Mouse (Mus musculus) right cerebral cortex, adult 18-20 months (tissue): ENCODE data around the gene Frmpd4.

Experiments used
- DNase-seq: peaks from one replicate; pipeline ENCODE4 v3.0.0; 2022; ENCODE audit warnings: mixed read lengths

Frmpd4 gene

DNA sequence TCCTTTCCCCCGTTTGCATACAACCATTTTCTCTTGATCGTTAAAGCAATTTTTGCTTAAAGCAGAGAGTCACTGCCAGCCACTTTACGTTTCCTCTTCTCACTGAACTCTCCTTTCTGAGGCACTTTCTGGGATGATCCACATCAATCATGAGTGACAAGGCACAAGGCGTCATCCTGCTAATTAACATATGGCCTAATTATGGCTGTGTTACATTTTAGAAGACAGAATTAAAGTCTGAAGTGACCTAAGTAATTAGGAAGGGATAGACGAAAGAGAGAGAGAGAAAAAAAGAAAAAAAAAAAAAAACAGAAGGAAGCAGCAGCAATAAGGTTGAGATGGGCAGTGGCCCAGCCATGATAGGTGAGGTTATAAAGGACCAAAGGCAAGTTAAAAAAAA lies at the start of gene Frmpd4:
Gene Frmpd4 (minus strand): TSS at position 101 of the 400 bp plus-strand sequence.
- no peak for DNase-seq

DNA sequence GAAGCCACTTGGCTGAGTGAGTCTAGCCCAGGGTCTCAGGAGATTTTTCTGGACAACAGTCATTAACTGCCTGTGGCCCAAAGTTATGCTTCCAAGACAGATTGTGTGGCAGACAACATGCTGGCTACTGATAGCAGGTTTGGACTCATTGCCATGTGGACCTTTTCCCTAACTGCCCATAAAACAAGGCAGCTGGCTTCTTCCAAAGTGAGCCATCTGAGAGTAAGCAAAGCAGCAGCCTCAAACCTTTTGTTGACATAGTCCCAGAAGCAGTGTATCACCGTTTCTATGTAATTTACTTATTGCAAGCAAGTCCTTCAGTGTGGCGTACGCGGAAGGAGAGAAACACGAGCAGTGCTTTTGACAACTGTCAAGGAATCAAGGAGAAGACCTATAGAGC lies 18.2 kb upstream of the Frmpd4 start:
- DNase-seq = no peak

DNA sequence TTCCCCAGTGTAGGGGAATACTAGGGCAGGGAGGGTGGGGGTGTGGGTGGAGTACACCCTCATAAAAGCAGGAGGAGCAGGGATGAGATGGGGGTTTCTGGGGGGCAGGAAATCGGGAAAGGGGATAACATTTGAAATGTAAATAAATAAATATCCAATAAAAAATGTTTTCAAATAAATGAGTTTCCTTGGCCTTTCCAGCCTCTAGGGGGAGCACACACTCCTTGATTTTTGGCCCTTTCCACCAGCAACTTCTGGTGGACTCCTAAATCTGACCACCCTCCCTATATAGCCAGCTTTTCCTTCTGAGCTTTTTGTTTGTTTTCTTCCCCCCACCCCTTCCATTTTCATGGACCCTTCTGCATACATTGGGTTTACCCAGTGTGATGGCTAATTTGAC lies 7.3 kb upstream of the Frmpd4 start:
- DNase-seq = no peak

DNA sequence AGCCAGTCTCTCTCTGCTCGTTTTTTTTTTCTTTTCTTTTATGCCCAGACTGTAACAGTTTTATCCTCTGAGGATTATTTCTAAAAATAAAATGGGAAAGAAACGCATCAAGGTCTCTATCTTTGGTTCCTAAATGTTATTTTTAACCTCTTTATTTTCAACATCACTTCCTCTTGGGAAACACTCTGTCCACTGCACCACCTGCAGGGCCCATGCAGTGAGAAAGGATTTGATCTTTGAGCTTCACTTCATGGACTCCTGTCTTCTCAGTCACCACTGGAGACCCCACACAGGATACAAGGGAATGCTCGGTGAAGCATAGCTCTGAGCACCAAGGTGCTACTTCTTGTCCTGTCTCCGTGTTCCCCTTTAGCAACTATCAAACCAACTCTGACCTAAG lies 5.2 kb downstream of the Frmpd4 start:
- no peak for DNase-seq

DNA sequence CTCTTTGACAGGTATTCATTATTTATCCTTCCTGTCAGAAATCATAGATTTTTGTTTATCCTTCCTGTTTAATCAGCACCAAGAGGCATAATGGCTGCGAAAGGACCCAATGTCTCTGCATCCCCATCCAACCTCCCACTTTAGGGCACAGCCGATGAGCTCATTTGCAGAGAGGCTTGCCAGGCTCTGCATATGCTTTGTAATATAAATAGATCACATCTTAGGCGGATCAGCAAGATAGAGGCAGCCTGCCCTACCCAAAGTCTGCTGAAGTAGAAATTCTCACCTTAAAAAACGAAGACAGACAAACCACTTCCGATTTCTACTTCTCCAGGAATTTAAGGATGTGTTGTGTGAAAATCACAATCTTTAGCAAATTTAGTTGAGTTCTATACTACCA lies 7.8 kb downstream of the Frmpd4 start:
- peak; percentile 48 for DNase-seq

DNA sequence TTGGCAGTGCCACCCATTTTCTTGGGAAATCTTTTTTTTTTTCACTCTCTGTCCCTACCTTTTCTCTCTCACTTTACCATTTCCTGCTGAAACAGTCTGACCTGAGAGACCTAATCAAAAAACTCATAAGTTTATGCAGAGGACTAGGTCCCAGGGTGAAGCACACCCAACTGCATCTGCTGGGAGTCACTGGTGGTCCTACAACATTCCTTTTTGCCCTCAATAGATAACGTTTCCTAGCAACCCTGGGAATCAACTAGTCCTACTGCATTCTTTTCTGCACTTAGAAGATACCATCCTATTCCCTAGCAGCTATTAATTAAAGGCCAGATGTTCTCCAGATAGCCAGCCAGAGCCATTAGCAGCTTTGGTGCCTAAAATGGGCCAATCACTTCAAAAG lies 71.8 kb downstream of the Frmpd4 start:
- DNase-seq = no peak

DNA sequence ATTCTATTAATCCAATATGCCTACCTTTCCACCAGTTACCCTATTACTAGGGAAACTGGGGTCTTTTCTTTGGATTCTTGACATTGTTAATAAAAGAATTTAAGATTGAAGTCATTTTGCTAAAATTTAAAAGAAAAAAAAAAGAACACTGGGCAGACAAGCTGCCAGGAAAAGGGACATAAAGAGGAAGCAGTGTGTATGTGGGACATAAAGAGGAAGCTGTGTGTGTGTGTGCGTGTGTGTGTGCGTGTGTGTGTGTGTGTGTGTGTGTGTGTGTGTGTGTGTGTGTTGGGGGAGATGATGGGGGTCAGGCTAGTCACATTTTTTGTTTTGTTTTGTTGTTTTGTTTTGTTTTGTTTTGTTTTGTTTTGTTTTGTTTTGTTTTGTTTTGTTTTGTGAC lies 121.8 kb downstream of the Frmpd4 start:
- no peak for DNase-seq

DNA sequence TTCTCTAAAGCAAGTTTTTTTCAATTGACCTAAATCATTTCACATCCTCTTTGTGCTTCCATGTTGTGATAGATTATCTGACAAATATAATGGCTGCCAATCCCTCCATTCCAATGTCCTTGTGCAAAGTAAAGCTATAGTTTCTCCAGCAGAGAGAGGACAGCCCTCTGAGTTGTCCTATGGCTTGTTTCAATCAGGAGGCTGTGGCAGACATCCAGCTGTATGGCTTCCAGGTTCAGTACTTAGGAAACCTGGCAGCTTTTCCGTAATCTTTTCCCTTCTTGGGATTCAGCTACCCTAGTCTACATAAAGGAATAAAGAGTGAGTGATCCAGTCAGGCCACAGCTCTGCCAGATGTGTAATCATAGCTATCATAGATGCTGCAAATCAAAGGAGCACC lies 145.8 kb downstream of the Frmpd4 start:
- no peak for DNase-seq

DNA sequence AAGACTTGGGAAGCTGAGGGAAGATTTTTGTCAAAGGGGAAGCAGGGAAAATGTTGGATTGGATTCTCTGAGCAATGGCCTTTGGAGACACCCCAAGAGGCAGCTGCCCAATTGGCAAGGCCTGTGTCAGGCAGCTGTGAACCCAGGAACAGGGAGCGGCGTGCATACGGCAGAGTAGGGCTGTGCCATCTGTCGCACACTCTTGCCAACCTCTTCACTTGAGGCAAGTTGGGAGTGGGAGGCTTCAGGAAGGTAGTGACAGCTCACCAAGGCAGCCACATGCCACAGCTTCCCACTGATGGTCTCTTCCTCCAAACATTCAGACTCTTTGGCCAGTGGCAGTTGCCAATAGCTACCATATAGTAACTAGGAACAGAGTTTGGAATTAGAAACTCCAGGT lies 147.2 kb downstream of the Frmpd4 start:
- peak; percentile 41 for DNase-seq

DNA sequence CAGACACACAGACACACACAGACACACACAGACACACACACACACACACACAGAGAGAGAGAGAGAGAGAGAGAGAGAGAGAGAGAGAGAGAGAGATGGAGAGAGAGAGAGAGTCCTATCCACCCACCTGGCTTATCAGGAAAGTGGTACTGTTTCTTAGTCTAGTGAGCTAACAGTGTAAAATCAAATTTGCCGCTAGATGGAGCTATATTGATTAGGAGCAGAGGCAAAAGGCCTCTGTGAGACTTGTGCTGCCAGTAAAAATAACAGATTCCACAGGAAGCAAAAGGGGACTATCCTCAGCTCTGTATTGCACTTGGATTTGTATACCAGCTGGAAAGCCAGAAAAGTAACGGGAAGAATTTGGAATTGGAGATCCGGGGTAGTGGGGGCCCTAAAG lies 161.6 kb downstream of the Frmpd4 start:
- peak; percentile 3 for DNase-seq

DNA sequence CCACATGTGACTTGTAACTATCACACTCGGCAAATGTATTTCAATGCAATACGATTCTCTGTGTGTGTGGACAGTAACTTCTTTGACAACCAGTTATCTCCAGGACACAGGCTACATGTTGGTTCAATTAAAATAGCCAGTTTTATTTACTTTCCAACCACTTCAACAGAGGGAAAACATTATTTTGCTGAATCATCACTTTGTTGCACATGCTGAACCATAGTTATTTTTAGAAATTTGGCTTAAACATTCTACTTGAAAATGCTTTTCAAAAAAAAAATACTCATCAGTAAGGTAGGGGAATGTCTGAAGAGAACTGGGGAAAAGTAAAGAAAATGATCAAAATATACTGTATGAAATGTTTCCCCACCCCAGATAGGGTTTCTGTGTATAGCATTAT lies 173.5 kb downstream of the Frmpd4 start:
- DNase-seq = no peak

DNA sequence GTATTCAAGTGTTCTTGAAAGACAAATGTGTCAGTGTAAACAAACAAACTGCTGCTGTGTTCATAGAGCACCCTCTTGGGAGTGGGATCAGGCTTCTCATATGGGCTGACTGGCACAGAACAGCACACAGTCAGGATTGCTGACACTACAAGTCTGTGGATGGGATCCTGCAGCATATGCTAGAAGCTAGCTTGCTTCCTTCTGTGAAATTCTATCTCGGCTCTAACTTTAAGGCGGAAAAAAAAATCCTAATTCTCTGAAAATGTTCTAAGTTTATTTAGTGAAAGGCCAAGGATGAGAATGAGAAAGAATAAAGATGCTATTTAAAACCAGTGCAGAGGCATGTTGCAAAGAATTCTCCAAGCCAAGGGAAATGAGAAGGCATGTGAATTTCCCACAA lies 226.6 kb downstream of the Frmpd4 start:
- DNase-seq = no peak

DNA sequence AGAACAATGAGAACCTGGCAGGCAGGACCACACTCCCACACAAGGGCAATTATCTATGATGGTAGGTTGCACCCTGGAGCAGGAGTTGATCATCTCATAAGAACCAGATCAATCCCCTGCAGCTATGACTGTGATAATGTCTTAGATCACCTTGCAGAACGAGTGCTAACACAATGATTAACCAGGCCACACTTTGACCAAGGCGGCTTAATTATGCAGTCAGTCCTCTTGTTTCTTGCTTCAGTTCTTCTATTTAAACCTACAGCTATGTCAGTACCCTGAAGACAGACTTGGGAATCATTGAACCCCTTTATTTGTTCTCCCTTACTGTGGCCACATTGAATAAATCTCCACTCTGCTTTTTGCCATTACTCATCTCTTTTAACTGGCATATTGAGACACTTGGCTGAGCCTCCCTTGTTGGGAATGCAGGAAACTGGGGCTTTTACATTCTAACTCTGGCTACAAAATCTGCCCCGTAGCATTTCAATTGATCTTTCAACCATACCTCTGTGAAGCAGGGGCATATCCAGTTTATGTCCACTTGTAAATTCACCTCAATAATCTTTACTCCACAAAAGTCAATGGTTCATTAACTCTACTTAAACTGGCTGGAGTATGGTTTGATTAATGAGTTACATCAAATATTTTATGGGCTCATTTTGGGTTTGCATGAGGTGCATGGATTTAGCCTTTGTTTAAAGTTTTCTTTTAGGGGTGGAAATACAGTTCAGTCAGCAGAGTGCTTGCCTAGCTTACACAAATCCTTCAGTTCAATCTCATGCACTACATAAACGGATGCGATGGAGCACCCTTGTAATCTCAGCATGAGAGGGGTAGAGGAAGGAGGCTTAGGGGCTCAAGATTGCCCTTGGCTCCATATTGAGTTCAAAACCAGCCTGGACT lies 227.5 kb downstream of the Frmpd4 start:
- DNase-seq = no peak

DNA sequence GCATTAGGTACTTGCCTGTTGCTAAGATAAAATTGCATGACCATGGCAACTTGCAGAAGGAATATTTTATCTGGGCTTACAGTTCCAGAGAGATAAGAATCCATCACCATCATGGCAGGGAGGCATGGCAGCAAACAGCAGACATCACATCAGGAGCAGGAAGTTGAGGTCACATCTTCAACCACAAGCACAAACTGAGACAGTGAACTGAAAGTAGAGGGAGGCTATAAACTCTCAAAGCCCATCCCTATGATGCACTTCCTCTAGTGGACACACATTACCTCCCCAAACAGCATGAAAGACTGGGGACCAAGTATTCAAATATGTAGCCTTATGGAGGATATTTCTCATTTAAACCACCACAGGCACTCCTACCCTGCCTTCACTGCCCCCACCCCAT lies 238.8 kb downstream of the Frmpd4 start:
- no peak for DNase-seq

DNA sequence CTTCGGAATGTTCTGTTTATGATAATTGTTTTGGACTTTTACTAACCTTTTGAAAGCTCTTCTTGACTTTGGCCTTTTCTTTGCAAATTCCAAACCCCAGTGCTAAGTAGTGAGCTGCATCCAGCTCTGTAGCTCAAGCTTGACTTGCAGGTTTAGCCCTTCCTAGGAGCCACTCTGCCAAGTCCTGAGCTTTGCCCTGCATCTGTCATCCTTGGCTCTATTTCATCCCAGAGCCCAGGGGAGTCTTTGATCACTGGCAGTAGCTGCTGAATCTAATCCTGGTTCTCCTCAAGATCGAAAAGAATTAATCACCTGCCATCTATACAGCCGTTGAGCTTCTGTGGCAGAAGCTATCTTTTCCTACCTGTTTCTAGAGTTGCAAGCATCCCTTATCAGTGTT lies 251.9 kb downstream of the Frmpd4 start:
- DNase-seq = no peak

DNA sequence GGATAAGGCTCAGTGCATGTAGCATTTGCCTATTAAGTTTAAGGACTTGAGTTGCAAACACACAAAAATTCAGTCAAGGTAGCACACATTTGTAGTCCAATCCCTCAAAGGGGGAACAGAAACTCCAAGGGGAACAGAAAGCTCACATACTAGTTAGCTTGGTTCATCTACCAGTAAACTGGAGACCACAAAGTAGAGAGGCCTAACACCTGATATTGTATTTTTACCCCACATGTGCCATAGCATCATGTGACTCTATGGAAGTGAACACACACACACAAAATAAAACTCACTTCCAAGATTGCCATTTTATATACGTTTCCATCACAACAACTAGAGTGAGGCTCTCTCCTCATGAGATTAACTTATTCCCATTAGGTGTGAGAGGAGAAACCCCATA lies 264.9 kb downstream of the Frmpd4 start:
- DNase-seq = no peak

DNA sequence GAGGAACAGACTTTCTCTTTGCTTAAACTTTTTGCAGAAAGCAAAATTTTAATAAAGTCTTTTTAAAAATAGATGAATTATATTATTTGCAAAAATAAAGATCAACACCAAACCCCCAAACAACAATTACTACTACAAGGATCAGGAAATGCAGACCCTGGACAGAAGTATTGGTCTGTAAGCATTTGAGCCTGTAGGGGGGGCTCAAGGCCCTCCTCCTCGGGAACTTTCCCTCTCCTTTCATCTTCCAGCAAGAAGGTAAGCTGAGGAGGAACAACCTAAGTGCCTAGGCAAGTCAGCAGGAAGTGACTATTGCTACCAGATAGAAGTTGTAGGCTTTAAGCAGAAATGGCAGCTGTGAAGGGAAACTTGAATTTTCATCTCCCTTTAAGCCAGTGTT lies 266.9 kb downstream of the Frmpd4 start:
- no peak for DNase-seq

DNA sequence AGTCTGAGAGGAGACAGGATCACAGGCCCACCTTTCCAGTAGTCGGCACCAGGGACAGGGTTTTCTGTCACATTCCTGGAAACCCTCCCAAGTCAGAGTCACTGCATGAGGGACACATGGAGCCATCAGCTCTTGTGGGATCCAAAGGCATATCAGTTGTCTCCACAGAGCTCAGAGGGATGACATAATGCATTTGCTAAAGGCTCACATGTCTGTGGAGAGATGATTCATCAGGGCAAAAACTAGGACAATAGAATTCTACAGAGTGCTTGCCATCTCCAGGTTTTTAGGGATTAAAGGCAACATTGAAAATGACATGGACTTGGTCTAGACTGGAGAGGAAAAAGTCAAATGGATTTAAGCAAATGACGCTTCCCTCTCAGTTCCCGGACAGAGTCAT lies 284.5 kb downstream of the Frmpd4 start:
- DNase-seq = peak; percentile 2

DNA sequence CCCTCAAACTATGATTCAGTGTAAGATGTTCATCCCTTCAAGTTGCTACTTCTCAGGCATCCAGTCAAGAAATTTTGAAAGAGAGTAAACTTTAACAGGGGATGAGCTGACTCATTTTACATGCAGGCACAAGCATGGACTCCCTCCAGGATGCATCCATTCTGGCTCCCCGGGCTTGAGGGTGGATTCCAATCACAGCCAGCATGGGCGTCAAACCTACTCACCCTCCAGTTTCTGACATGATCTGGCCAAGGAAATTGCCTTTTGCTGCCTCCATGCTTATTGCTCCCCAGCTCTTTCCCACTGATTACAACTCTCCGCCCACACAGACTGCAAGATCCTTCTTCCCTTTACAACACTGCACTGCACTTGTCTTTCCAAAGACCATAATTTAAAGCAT lies 370.0 kb downstream of the Frmpd4 start:
- peak; percentile 26 for DNase-seq

DNA sequence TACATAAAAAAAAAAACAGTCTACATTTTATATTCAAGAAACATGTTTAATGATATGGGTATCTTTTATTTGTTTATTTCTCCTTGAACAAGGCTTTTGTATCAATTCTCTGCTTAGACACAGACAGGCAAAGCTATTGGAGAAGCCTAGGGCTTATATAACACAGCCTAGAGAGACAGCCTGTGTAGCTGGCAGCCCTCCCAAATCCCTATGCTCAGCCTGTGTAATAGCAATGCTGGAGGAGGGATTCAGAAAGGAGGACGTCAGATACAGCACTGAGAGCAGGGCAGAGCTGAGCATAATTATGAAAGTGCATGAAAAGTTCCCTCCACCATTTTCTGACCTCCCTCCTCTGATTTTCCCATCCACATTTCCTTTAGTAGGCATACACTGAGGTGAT lies 385.1 kb downstream of the Frmpd4 start:
- DNase-seq = peak; percentile 55

DNA sequence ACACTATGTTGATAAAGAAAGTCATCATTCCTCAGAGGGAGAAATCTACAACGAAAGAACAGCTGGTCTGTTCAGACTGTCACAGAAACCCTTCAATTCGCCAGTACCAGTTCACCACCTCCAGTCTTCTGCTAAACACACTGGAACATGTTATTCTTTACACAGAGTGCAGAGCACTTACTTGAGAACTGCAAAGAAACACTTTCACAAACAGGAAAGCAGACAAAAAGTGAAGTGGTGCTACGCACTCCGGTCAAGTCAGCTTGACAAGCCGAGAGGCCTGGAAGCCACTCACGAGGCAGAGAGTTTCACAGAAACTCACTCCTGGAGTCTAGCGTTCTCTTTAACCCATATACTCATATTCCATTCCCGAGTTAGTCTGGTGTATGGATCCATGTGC lies 387.5 kb downstream of the Frmpd4 start:
- no peak for DNase-seq

DNA sequence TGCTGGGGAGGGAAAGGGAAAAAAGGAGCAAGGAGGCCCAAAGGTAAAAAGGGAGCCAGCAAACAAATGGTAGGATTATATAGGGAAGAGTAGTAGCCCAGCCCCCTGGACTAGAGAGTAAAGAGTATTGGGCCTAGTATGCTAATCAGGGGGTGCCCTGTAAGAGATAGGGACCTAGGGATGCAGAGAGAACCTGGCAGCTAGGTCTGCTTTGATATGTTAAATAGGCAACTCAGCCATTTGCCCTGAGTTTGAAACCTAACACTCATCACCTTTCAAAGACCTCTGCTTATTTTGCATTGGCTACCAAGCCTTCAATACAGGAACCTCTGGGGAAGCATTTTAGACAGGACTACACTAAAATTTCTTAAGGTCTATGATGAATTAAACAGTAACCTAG lies 414.0 kb downstream of the Frmpd4 start:
- DNase-seq = no peak

DNA sequence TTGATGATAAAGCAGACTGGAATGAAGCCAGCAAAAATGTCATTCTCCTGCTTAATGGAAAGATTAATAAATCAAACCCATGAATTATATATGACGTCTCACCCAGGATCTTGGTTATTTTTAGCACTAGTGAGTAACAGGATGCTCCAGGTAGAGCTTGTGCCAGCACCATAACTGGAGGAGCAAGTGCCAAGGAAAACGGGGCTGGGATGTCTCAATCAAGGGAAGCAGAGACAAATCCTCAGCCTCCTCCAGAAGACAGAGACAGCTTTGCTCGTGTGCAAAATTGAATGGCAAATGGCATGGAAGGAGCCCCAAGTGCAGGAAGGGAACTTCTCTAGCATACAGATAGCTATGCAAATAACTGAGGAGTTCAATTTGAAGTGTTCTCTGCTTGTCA lies 418.2 kb downstream of the Frmpd4 start:
- no peak for DNase-seq

DNA sequence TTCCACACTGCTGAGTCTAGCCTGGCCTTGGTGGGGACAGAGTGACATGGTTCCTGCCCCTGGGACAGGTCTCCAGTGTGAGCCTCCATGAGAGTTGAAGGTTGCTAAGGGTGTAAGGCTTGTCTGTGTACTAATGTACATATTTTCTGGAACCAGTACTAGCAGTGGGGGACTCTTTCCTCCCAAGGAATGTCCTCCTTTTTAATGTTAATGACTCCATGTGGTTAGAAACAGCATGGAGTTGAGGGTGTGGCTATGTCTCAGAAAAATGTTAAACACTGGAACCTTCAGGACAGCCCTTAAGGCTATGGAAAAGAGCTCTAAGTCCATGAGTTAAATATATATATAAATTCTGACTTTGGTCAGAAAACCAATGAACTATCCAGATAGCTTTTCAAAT lies 436.0 kb downstream of the Frmpd4 start:
- no peak for DNase-seq

DNA sequence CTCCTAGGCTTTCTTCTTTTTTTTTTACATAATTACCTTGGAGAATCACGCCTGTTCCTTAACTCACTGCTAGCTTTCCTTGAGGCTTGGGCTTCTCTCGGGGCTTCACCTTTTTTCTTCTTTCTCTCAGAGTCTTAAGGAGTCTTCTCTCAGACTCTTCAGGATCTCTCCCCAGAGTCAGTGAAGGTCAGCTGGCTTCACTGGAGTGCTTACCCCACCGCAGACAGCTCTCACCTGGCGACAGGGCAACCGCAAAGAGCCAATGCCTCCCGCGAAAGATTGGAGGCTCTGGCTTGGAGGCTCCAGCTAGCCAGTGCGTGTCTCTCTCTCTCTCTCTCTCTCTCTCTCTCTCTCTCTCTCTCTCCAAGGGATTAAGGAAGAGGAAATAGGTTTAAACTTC lies 453.0 kb downstream of the Frmpd4 start:
- no peak for DNase-seq
